Mouse (Mus musculus) kidney, adult 2 months (tissue): ENCODE measurements around the gene AI593442. TPM values are rescaled to one million over a fixed set of nuclear protein-coding genes. Genes with fewer than 3 reads are reported as not detected.

Source experiments
- DNase-seq: peaks from one replicate; pipeline ENCODE4 v3.0.0; 2021
- H3K27ac ChIP-seq: fragments of 200-500 bp; 2 replicates; pipeline ENCODE4 v1.5.1; 2012; ENCODE audit warnings: low read depth, low read length, control low read depth, inconsistent platforms; ENCODE audit not compliant: insufficient read depth
- H3K27me3 ChIP-seq: fragments of 200-500 bp; replicated peaks from 2 replicates; pipeline ENCODE4 v1.6.1; 2012; ENCODE audit warnings: mild to moderate bottlenecking, moderate library complexity, low read length, inconsistent platforms; ENCODE audit not compliant: control insufficient read depth, insufficient read depth
- H3K36me3 ChIP-seq: fragments of 200-500 bp; 2 replicates; pipeline ENCODE4 v1.6.1; 2012; ENCODE audit warnings: mild to moderate bottlenecking, moderate library complexity, low read length, inconsistent platforms; ENCODE audit not compliant: control insufficient read depth, insufficient read depth
- H3K4me1 ChIP-seq: fragments of 200-500 bp; 2 replicates; pipeline ENCODE4 v1.6.1; 2011; ENCODE audit warnings: low read length; ENCODE audit not compliant: control insufficient read depth, insufficient read depth
- H3K4me3 ChIP-seq: fragments of 200-500 bp; 2 replicates; pipeline ENCODE4 v1.5.1; 2011; ENCODE audit warnings: mild to moderate bottlenecking, low read depth, low read length, control low read depth; ENCODE audit not compliant: insufficient read depth
- CTCF ChIP-seq: fragments of 200-500 bp; conservative IDR thresholded peaks from 2 replicates; pipeline ENCODE4 v1.5.1; 2011; ENCODE audit warnings: low read depth, mild to moderate bottlenecking, control low read depth, low read length, moderate library complexity, mixed read lengths; ENCODE audit not compliant: insufficient read depth, insufficient read length
- POLR2A ChIP-seq: fragments of 200-500 bp; IDR thresholded peaks from one replicate; pipeline ENCODE4 v1.6.1; 2011; ENCODE audit warnings: low read depth, low read length, control low read depth
- WGBS: fragments of 180-500 bp; shearing (Covaris S2); methylation state at CpG from one replicate; pipeline ENCODE4 v1.1.7; 2018; 5-methylcytosine and 5-hydroxymethylcytosine counted together
- polyA plus RNA-seq: library from polyadenylated mRNA; depleted of rRNA; stranded (reverse); fragments of >200 nt; gene quantifications from 2 replicates; pipeline ENCODE4 v1.2.3, GENCODE M21; 2012

Gene AI593442
- polyA plus RNA-seq, 1 experiment, result 0.03 TPM

GRCm38 (mm10) chr9:52676587-52676986 is 3.0 kb downstream of the AI593442 start:
- H3K27me3 ChIP-seq, result no peaks in the 10 kb centered on the region
- no peaks in the 10 kb centered on the region for H3K4me1 ChIP-seq
- no peak overlapping the region for H3K27ac ChIP-seq
- TF ChIP-seq POLR2A (no peak), CTCF (no peak)
- DNase-seq, result peak; percentile 23
- H3K4me3 ChIP-seq, result no peak overlapping the region
- WGBS, result 15% methylated on average over 4 of the region's 4 CpGs
- no peaks in the 10 kb centered on the region for H3K36me3 ChIP-seq

- DNase-seq, result no peak
- H3K27ac ChIP-seq, result no peak overlapping the region
- H3K4me3 ChIP-seq, result no peak overlapping the region
- 68% methylated on average over 3 of the region's 3 CpGs for WGBS
- no peaks in the 10 kb centered on the region for H3K4me1 ChIP-seq
- no peaks in the 10 kb centered on the region for H3K36me3 ChIP-seq
- no peaks in the 10 kb centered on the region for H3K27me3 ChIP-seq
- no peak for TF ChIP-seq CTCF
- TF ChIP-seq POLR2A, result no peak
Measured at GRCm38 (mm10) chr9:52675937-52676336, 3.6 kb downstream of the AI593442 start.

- no peaks in the 10 kb centered on the region for H3K27me3 ChIP-seq
- WGBS, result 63% methylated on average over 3 of the region's 3 CpGs
- no peaks in the 10 kb centered on the region for H3K4me1 ChIP-seq
- no peak overlapping the region for H3K27ac ChIP-seq
- no peak for TF ChIP-seq CTCF
- TF ChIP-seq POLR2A, result no peak
- H3K4me3 ChIP-seq, result no peak overlapping the region
- DNase-seq, result no peak
- H3K36me3 ChIP-seq, result no peaks in the 10 kb centered on the region
Measured at GRCm38 (mm10) chr9:52661422-52661821, 18.2 kb downstream of the AI593442 start.

- H3K27me3 ChIP-seq, result no peaks in the 10 kb centered on the region
- TF ChIP-seq CTCF (no peak), POLR2A (no peak)
- no peak overlapping the region for H3K27ac ChIP-seq
- H3K4me1 ChIP-seq, result no peaks in the 10 kb centered on the region
- 62% methylated on average over 5 of the region's 5 CpGs for WGBS
- DNase-seq, result no peak
- H3K4me3 ChIP-seq, result no peak overlapping the region
- no peaks in the 10 kb centered on the region for H3K36me3 ChIP-seq
Measured at GRCm38 (mm10) chr9:52650341-52650951, 29.1 kb downstream of the AI593442 start.

GRCm38 (mm10) chr9:52645312-52645711 is 34.3 kb downstream of the AI593442 start:
- no peaks in the 10 kb centered on the region for H3K27me3 ChIP-seq
- H3K27ac ChIP-seq, result no peak overlapping the region
- no peak for DNase-seq
- no peaks in the 10 kb centered on the region for H3K4me1 ChIP-seq
- H3K36me3 ChIP-seq, result no peaks in the 10 kb centered on the region
- TF ChIP-seq POLR2A (no peak), CTCF (no peak)
- H3K4me3 ChIP-seq, result no peak overlapping the region
- WGBS, result 88% methylated on average over 2 of the region's 2 CpGs

GRCm38 (mm10) chr9:52644626-52645025 is 35.0 kb downstream of the AI593442 start:
- Histone ChIP-seq H3K27ac (no peak overlapping the region), H3K4me3 (no peak overlapping the region), H3K27me3 (no peaks in the 10 kb centered on the region), H3K4me1 (no peaks in the 10 kb centered on the region), H3K36me3 (no peaks in the 10 kb centered on the region)
- 51% methylated on average over 4 of the region's 4 CpGs for WGBS
- no peak for TF ChIP-seq POLR2A
- DNase-seq, result no peak

- no peak for DNase-seq
- TF ChIP-seq POLR2A (no peak), CTCF (no peak)
- Histone ChIP-seq H3K4me3 (no peak overlapping the region), H3K27ac (no peak overlapping the region), H3K27me3 (no peaks in the 10 kb centered on the region), H3K36me3 (no peaks in the 10 kb centered on the region), H3K4me1 (no peaks in the 10 kb centered on the region)
- 77% methylated on average over 4 of the region's 4 CpGs for WGBS
Measured at GRCm38 (mm10) chr9:52644156-52644555, 35.4 kb downstream of the AI593442 start.
